Mouse (Mus musculus): ENCODE data around the gene Erbb2. TPM values are rescaled to one million over a fixed set of nuclear protein-coding genes. Genes with fewer than 3 reads are reported as not detected.

Gene Erbb2
- polyA plus RNA-seq, 1 experiment from 2014 or later = 48.0 TPM

DNA sequence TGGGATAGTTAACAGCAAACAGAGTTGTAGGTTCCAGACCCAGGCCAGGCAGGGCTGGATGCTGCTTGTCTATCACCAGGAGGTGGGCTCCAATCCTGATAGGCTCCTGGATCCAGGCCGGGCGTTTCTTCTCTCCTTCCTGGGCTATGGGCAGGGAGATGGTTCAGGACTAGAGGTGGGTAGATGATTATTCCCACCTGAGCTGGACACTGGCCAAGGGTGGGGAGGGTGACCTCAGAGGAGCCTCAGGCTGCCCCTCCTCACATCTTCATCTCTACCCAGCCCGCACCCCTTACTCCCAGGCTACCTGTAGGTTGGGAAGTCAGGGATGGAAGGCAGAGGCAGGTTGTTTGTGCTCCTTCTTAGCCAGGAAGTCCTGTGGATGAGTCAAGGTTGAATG lies 37.1 kb downstream of the Erbb2 start:
- ATAC-seq (replicated peaks; ENCODE audit: insufficient number of reproducible peaks, low FRiP score, low TSS enrichment) = no peak
- no peak overlapping the region for H3K4me3 ChIP-seq (ENCODE audit: low read depth, low read length)
- 83% methylated on average over 3 of the region's 3 CpGs for WGBS (ENCODE audit: insufficient replicate concordance)
- H3K4me1 ChIP-seq (ENCODE audit: control insufficient read depth, insufficient read depth, low read length) = peaks cover 22% of the 10 kb centered on the region
- no peak overlapping the region for H3K4me2 ChIP-seq
- H3K9ac ChIP-seq (ENCODE audit: low read depth, low read length) = no peak overlapping the region
- H3K27ac ChIP-seq (ENCODE audit: low read depth, low read length) = no peak overlapping the region
- H3K36me3 ChIP-seq (ENCODE audit: control insufficient read depth, insufficient read depth, low read length) = no peaks in the 10 kb centered on the region
- H3K9me3 ChIP-seq (replicated peaks; ENCODE audit: control insufficient read depth, low read length) = no peaks in the 10 kb centered on the region
- H3K27me3 ChIP-seq (ENCODE audit: control insufficient read depth, insufficient read depth, low read length) = peaks cover 21% of the 10 kb centered on the region

DNA sequence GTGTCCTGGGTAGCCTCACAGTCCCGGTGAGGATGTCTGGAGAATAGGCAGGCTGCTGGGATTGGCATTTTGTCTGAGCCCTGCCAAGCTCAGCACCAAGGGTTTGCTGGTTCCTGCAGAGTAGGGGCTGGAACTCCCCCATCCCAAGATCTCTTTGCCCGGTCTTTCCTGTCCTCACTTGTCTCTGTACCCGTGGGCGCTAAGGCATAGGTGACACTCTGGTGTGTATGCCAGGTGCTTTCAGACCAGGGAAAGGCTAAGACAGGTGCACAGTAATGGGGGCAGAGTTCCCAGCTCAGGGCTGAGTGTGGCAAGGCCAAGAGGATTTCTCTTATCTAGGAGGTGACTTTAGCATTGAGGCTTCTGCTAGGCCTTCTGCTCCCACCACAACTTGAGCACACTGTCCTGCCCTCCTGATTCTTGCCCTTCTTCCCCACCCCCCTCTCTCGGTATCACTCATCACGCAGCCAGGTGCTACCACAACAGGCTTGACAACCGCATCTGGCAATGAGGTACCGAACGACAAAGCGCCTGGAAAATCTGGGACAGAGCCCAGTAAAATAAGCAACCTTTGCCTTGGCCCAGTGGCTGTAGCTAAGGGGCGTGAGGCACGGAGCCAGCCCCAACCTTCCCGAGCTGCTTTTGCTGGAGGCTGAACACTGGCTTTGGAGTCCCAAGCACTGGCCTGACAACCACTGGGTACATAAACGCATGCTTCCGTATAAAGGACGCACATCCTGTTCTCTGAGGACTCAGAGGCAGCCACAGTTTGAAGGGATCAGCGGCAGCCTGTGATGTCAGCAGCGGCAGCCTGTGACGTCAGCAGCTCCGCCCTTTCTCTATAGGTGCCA lies 37.9 kb downstream of the Erbb2 start:
- Histone ChIP-seq H3K9me3 (replicated peaks; ENCODE audit: control insufficient read depth, low read length) (no peaks in the 10 kb centered on the region), H3K9ac (ENCODE audit: low read depth, low read length) (no peak overlapping the region), H3K4me3 (ENCODE audit: low read depth, low read length) (no peak overlapping the region), H3K4me1 (ENCODE audit: control insufficient read depth, insufficient read depth, low read length) (peaks cover 22% of the 10 kb centered on the region), H3K36me3 (ENCODE audit: control insufficient read depth, insufficient read depth, low read length) (no peaks in the 10 kb centered on the region), H3K27ac (ENCODE audit: low read depth, low read length) (no peak overlapping the region), H3K4me2 (no peak overlapping the region), H3K27me3 (ENCODE audit: control insufficient read depth, insufficient read depth, low read length) (peaks cover 21% of the 10 kb centered on the region)
- WGBS (ENCODE audit: insufficient replicate concordance) = 76% methylated on average over 20 of the region's 20 CpGs
- no peak for ATAC-seq (replicated peaks; ENCODE audit: insufficient number of reproducible peaks, low FRiP score, low TSS enrichment)

- Histone ChIP-seq H3K36me3 (ENCODE audit: control insufficient read depth, insufficient read depth, low read length) (no peaks in the 10 kb centered on the region), H3K9me3 (replicated peaks; ENCODE audit: control insufficient read depth, low read length) (no peaks in the 10 kb centered on the region), H3K4me2 (no peak overlapping the region), H3K27me3 (ENCODE audit: control insufficient read depth, insufficient read depth, low read length) (peaks cover 28% of the 10 kb centered on the region), H3K4me1 (ENCODE audit: control insufficient read depth, insufficient read depth, low read length) (peaks cover 11% of the 10 kb centered on the region), H3K9ac (ENCODE audit: low read depth, low read length) (no peak overlapping the region), H3K27ac (ENCODE audit: low read depth, low read length) (no peak overlapping the region), H3K4me3 (ENCODE audit: low read depth, low read length) (no peak overlapping the region)
- WGBS (ENCODE audit: insufficient replicate concordance) = 76% methylated on average over 4 of the region's 4 CpGs
- ATAC-seq (replicated peaks; ENCODE audit: insufficient number of reproducible peaks, low FRiP score, low TSS enrichment) = no peak
Measured at GRCm38 (mm10) chr11:98455484-98455883, 43.2 kb downstream of the Erbb2 start.

DNA sequence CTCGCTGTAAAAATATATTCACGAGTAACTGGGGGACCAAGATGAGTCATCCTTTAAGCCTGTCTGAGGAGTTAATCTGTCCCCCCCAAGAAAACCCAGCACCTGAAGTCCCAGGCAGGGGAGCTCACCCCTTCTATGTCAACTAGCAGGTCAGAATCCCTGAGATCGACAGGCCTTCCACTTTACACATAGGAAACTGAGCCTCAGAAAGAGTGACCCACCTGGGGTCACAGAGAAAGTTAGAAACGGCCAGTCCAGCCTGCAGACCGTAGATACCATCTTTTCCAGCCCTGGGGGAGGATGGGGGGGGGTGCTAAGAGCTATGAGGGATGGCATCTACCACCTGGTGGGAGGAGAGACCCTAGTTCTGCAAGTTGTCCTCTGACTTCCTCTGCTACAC lies 44.3 kb downstream of the Erbb2 start:
- 69% methylated on average over 5 of the region's 5 CpGs for WGBS (ENCODE audit: insufficient replicate concordance)

DNA sequence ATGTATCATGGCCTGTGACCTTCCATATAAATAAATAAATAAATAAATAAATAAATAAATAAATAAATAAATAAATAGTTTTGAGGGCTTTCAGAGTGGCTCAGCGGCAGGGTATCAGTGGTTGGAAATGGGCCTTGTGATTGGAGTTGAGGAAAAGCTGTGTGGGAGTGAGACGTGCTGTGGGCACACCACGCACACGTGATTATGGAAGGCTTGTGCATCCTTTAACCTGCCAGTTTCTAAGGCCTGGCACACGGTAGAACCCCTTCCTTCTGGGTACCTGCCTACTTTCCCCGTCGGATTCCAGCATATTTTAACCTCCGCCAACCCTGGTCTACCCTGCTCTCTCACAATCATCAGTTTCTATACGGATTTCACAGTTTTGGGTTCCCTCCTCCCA lies 44.7 kb downstream of the Erbb2 start:
- WGBS (ENCODE audit: insufficient replicate concordance) = 27% methylated on average over 9 of the region's 9 CpGs
- peaks cover 33% of the 10 kb centered on the region for H3K27me3 ChIP-seq (ENCODE audit: control insufficient read depth, insufficient read depth, low read length)

More for the DNA sequence above, 44.3 kb downstream of the Erbb2 start:
- Histone ChIP-seq H3K9ac (ENCODE audit: low read depth, low read length) (no peak overlapping the region), H3K4me1 (ENCODE audit: control insufficient read depth, insufficient read depth, low read length) (peaks cover 11% of the 10 kb centered on the region), H3K9me3 (replicated peaks; ENCODE audit: control insufficient read depth, low read length) (no peaks in the 10 kb centered on the region), H3K27ac (ENCODE audit: low read depth, low read length) (no peak overlapping the region), H3K4me3 (ENCODE audit: low read depth, low read length) (no peak overlapping the region), H3K36me3 (ENCODE audit: control insufficient read depth, insufficient read depth, low read length) (no peaks in the 10 kb centered on the region), H3K27me3 (ENCODE audit: control insufficient read depth, insufficient read depth, low read length) (peaks cover 33% of the 10 kb centered on the region), H3K4me2 (no peak overlapping the region)
- ATAC-seq (replicated peaks; ENCODE audit: insufficient number of reproducible peaks, low FRiP score, low TSS enrichment) = no peak

DNA sequence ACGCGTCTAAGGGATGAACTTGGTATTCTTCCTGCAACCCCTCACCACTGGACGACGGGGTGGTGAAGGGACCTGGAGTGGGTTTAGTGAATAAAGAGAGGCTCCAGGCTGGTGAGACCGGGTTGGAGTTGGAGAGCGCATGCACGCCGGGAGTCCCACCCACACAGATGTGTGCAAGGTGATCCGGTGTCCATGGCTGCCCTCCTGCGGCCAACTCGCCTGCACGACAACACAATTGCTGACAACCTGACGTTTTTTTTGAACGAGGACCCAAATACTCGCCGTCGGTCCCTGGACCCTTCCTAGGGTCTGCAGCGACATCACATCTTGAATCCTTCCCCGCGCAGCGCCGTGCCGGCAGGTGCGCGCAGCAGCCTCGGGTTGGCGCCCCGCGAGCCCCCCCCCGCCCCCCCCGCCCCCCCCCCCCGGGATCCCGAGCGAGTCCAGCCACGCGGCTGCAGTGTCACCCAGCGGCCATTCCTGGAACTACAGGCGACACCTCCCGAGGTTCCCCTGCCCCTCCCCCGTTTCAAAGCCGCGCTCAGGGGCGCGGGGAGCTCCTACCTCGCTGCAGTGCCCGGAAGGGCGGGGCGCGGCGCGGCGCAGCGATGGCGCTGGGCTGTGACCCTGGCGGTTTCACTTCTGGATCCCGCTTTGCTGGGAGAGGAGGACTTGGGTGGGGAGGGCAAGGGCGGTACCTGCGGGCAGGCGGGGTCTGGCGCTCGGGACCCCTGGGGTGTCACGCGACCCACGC lies 45.3 kb downstream of the Erbb2 start:
- H3K36me3 ChIP-seq (ENCODE audit: control insufficient read depth, insufficient read depth, low read length) = no peaks in the 10 kb centered on the region
- H3K4me1 ChIP-seq (ENCODE audit: control insufficient read depth, insufficient read depth, low read length) = peaks cover 11% of the 10 kb centered on the region
- H3K4me3 ChIP-seq (ENCODE audit: low read depth, low read length) = peak overlapping the region; percentile 64
- H3K27ac ChIP-seq (ENCODE audit: low read depth, low read length) = no peak overlapping the region
- under 1% methylated on average over 46 of the region's 64 CpGs for WGBS (ENCODE audit: insufficient replicate concordance)
- H3K4me2 ChIP-seq = peak overlapping the region; percentile 95
- H3K9ac ChIP-seq (ENCODE audit: low read depth, low read length) = peak overlapping the region; percentile 71
- peak; percentile 66 for ATAC-seq (replicated peaks; ENCODE audit: insufficient number of reproducible peaks, low FRiP score, low TSS enrichment)
- peaks cover 36% of the 10 kb centered on the region for H3K27me3 ChIP-seq (ENCODE audit: control insufficient read depth, insufficient read depth, low read length)
- H3K9me3 ChIP-seq (replicated peaks; ENCODE audit: control insufficient read depth, low read length) = no peaks in the 10 kb centered on the region

More for the DNA sequence above, 44.7 kb downstream of the Erbb2 start:
- Histone ChIP-seq H3K4me3 (ENCODE audit: low read depth, low read length) (peak overlapping the region; percentile 64), H3K9me3 (replicated peaks; ENCODE audit: control insufficient read depth, low read length) (no peaks in the 10 kb centered on the region), H3K27ac (ENCODE audit: low read depth, low read length) (no peak overlapping the region), H3K36me3 (ENCODE audit: control insufficient read depth, insufficient read depth, low read length) (no peaks in the 10 kb centered on the region), H3K4me1 (ENCODE audit: control insufficient read depth, insufficient read depth, low read length) (peaks cover 11% of the 10 kb centered on the region), H3K9ac (ENCODE audit: low read depth, low read length) (peak overlapping the region; percentile 71; the same call in 1 of the 2 replicates), H3K4me2 (peak overlapping the region; percentile 95)
- no peak for ATAC-seq (replicated peaks; ENCODE audit: insufficient number of reproducible peaks, low FRiP score, low TSS enrichment)

DNA sequence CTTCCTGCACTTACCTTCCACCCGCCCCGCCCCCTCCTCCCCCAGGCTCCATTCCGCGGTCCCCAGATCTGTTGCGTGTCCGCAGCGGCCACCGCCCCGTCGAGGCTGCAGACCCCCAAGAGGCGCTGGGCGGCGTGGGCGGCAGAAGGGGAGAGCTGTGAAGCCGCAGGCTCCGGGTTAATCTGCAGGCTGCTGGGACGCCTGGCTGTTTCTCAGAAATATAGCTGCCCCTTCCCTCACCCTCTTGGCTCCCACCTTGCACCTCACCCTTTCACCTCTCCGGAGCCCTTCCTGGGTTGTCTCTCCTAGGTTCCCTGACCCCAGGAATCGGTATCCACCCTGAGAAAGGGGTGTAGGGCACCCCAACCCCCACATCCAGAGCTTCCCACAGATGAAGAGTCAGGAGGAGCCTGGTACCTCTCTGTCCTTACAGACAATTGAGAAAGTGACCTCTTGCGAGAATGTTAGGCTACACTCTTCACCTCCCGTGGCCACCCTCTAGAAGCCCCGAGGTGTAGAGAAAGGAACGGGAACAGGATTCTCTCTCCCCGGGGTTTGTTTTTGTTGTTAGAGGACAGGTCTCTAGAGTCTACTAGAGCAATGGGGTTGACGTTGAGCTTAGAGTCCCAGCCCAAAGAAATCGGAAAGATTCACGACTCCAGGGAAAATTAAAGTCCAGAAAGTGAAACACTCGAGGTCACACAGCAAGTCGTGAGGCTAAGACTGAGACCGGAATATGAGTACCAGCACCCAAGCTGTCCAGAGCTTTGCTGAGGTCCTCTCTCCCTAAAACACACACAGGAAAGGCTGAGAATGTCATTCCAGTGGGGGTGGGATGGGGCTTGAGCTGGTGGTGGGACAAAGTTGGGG lies 46.1 kb downstream of the Erbb2 start:
- WGBS (ENCODE audit: insufficient replicate concordance) = 4% methylated on average over 21 of the region's 30 CpGs
- Histone ChIP-seq H3K4me2 (peak overlapping the region; percentile 95), H3K9me3 (replicated peaks; ENCODE audit: control insufficient read depth, low read length) (no peaks in the 10 kb centered on the region), H3K4me1 (ENCODE audit: control insufficient read depth, insufficient read depth, low read length) (peaks cover 11% of the 10 kb centered on the region), H3K27me3 (ENCODE audit: control insufficient read depth, insufficient read depth, low read length) (peaks cover 33% of the 10 kb centered on the region), H3K4me3 (ENCODE audit: low read depth, low read length) (peak overlapping the region; percentile 64), H3K9ac (ENCODE audit: low read depth, low read length) (peak overlapping the region; percentile 71), H3K27ac (ENCODE audit: low read depth, low read length) (no peak overlapping the region), H3K36me3 (ENCODE audit: control insufficient read depth, insufficient read depth, low read length) (no peaks in the 10 kb centered on the region)
- no peak; the same call in 1 of the 2 replicates for ATAC-seq (replicated peaks; ENCODE audit: insufficient number of reproducible peaks, low FRiP score, low TSS enrichment)

DNA sequence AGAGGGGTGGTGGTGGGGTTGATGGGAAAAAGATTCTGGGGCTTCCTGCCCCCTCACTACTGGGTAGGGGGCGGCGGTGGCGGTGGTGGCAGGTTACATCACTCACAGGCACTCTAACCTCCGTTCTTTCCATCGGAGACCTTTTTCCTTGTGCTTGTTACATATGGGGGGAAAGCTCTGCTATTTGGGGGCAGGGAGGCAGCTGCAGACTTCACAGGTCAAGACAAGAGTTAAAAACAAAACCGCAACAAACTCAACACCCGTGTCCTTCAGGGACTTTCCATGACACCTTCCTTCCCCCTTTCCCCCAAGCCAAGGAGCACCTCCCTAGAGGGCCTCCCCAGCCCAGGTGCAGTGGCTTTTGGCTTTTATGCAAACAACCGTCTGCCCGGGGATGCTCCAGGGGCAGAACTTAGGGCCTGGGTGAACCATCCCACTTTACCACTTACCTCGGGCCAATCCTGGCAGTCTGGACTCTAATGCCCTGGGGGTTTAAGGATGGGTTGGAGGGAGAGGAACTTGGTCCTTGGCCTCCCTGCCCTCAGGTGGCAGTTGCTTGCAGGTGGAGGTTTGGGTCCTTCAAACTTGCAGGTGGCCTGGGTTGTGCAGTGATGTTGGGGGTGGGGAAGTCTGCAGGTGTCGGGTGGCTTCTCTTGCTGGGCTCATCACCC lies 46.9 kb downstream of the Erbb2 start:
- Histone ChIP-seq H3K27ac (ENCODE audit: low read depth, low read length) (no peak overlapping the region), H3K4me3 (ENCODE audit: low read depth, low read length) (no peak overlapping the region), H3K9ac (ENCODE audit: low read depth, low read length) (no peak overlapping the region), H3K36me3 (ENCODE audit: control insufficient read depth, insufficient read depth, low read length) (no peaks in the 10 kb centered on the region), H3K4me1 (ENCODE audit: control insufficient read depth, insufficient read depth, low read length) (peaks cover 11% of the 10 kb centered on the region), H3K9me3 (replicated peaks; ENCODE audit: control insufficient read depth, low read length) (no peaks in the 10 kb centered on the region), H3K27me3 (ENCODE audit: control insufficient read depth, insufficient read depth, low read length) (peaks cover 33% of the 10 kb centered on the region), H3K4me2 (no peak overlapping the region)
- ATAC-seq (replicated peaks; ENCODE audit: insufficient number of reproducible peaks, low FRiP score, low TSS enrichment) = no peak
- WGBS (ENCODE audit: insufficient replicate concordance) = 15% methylated on average over 11 of the region's 11 CpGs

Data from heart, embryonic 11.5 days (tissue).